Mouse (Mus musculus): Measurements from ENCODE around the gene Rpl31. TPM values are rescaled to one million over a fixed set of nuclear protein-coding genes. Genes with fewer than 3 reads are reported as not detected.
A peak's percentile ranks its signal among the peaks of the same experiment; 100 is the strongest.

The Rpl31 gene
- polyA plus RNA-seq, 1 experiment from 2014 or later: 434 TPM

- no peak for TF ChIP-seq CTCF (IDR thresholded peaks at IDR 0.05; ENCODE audit: low read depth)
- peak; percentile 41 for ATAC-seq
- Histone ChIP-seq H3K4me2 (replicated peaks; ENCODE audit: low read depth) (no peak overlapping the region), H3K9me3 (ENCODE audit: control insufficient read depth) (no peaks in the 10 kb centered on the region), H3K27ac (ENCODE audit: low read depth, low read length) (no peak overlapping the region), H3K4me1 (replicated peaks; ENCODE audit: control insufficient read depth, insufficient read depth, low read length) (no peaks in the 10 kb centered on the region), H3K9ac (ENCODE audit: low read depth, low read length) (no peak overlapping the region), H3K4me3 (ENCODE audit: low read depth, low read length) (no peak overlapping the region), H3K27me3 (replicated peaks; ENCODE audit: control insufficient read depth, insufficient read depth, low read length) (no peaks in the 10 kb centered on the region), H3K36me3 (ENCODE audit: control insufficient read depth, insufficient read depth) (peaks cover 7% of the 10 kb centered on the region; the same call in 1 of the 2 replicates)
- 49% methylated on average over 7 of the region's 7 CpGs for WGBS
Measured at GRCm38 (mm10) chr1:39330857-39331594, 36.6 kb upstream of the Rpl31 start.

DNA sequence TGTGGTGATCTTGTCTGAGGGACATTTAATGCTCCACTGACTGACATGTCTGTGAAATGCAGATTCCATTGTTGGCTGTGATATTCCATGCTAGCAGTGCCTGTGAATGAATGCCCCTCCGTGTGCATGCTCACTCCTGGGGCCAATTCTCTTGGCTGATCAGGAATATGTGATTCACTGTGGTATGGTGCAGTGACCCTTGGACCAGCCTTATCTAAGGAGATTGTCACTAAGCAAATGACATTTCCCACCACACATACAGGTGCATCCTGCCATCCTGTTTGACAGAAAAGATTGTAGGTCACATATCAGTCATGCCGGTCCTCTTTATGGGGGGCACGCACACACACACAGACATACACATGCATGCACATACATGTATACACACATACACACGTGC is 35.2 kb upstream of the Rpl31 start:
- Histone ChIP-seq H3K27me3 (replicated peaks; ENCODE audit: control insufficient read depth, insufficient read depth, low read length) (no peaks in the 10 kb centered on the region), H3K4me1 (replicated peaks; ENCODE audit: control insufficient read depth, insufficient read depth, low read length) (no peaks in the 10 kb centered on the region), H3K36me3 (ENCODE audit: control insufficient read depth, insufficient read depth) (peaks cover 7% of the 10 kb centered on the region; the same call in 1 of the 2 replicates), H3K9ac (ENCODE audit: low read depth, low read length) (no peak overlapping the region), H3K27ac (ENCODE audit: low read depth, low read length) (no peak overlapping the region), H3K9me3 (ENCODE audit: control insufficient read depth) (no peaks in the 10 kb centered on the region), H3K4me3 (ENCODE audit: low read depth, low read length) (no peak overlapping the region), H3K4me2 (replicated peaks; ENCODE audit: low read depth) (no peak overlapping the region)
- 47% methylated on average over 4 of the region's 4 CpGs for WGBS
- TF ChIP-seq CTCF (IDR thresholded peaks at IDR 0.05; ENCODE audit: low read depth): no peak
- ATAC-seq: peak; percentile 67

GRCm38 (mm10) chr1:39335561-39336196 is 32.0 kb upstream of the Rpl31 start:
- no peak for TF ChIP-seq CTCF (IDR thresholded peaks at IDR 0.05; ENCODE audit: low read depth)
- ATAC-seq: no peak
- no peak overlapping the region for H3K4me2 ChIP-seq (replicated peaks; ENCODE audit: low read depth)
- H3K9ac ChIP-seq (ENCODE audit: low read depth, low read length): no peak overlapping the region
- H3K9me3 ChIP-seq (ENCODE audit: control insufficient read depth): no peaks in the 10 kb centered on the region
- no peaks in the 10 kb centered on the region for H3K27me3 ChIP-seq (replicated peaks; ENCODE audit: control insufficient read depth, insufficient read depth, low read length)
- WGBS: 37% methylated on average over 15 of the region's 15 CpGs
- peaks cover 7% of the 10 kb centered on the region for H3K36me3 ChIP-seq (ENCODE audit: control insufficient read depth, insufficient read depth)
- H3K4me1 ChIP-seq (replicated peaks; ENCODE audit: control insufficient read depth, insufficient read depth, low read length): no peaks in the 10 kb centered on the region
- H3K27ac ChIP-seq (ENCODE audit: low read depth, low read length): no peak overlapping the region
- no peak overlapping the region for H3K4me3 ChIP-seq (ENCODE audit: low read depth, low read length)

- Histone ChIP-seq H3K9ac (ENCODE audit: low read depth, low read length) (no peak overlapping the region), H3K4me1 (replicated peaks; ENCODE audit: control insufficient read depth, insufficient read depth, low read length) (no peaks in the 10 kb centered on the region), H3K4me2 (replicated peaks; ENCODE audit: low read depth) (no peak overlapping the region), H3K4me3 (ENCODE audit: low read depth, low read length) (no peak overlapping the region), H3K27ac (ENCODE audit: low read depth, low read length) (no peak overlapping the region), H3K36me3 (ENCODE audit: control insufficient read depth, insufficient read depth) (peaks cover 7% of the 10 kb centered on the region), H3K27me3 (replicated peaks; ENCODE audit: control insufficient read depth, insufficient read depth, low read length) (no peaks in the 10 kb centered on the region), H3K9me3 (ENCODE audit: control insufficient read depth) (no peaks in the 10 kb centered on the region)
- ATAC-seq: no peak
- TF ChIP-seq CTCF (IDR thresholded peaks at IDR 0.05; ENCODE audit: low read depth): no peak
- WGBS: 90% methylated on average over 8 of the region's 8 CpGs
Measured at GRCm38 (mm10) chr1:39336788-39337187, 30.9 kb upstream of the Rpl31 start.

DNA sequence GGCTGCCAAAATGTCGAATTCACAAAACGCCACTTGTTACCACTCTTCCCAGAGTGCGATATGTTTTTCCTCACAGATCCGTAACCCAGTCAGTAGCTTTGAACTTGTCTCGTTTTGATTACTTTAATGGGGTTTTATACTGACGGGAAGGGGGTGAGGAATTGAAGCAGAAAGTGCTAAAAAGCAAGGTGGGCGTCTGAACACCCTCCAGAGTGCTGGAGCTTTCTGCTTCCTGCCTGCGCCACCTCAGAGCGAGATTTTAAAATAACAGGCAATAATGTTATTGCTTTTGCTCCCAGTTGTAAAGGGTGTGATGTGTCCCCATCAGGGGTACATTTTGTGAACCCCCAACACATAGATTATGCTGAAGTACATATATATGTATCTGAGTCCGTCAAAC is 28.8 kb upstream of the Rpl31 start:
- WGBS: 81% methylated on average over 10 of the region's 10 CpGs

DNA sequence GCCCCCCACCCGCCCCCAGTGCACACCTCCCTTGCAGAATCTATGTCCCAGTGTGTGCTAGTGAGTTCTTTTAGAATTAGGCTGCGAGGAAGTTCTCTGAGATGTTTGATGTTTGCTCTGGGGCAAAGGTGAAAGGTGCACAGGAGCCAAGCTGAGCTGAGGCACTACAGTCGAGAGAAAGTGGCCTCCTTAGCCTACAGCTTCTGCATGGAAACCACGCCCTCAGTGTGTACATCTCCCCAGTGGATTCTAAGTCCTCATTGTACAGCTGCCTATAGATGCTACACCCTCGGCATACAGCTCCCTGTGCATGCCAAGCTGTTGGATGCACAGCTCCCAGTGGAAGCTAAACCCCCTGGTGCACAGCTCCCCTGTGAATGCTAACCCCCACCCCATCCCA is 28.2 kb upstream of the Rpl31 start:
- H3K27ac ChIP-seq (ENCODE audit: low read depth, low read length): no peak overlapping the region
- peaks cover 3% of the 10 kb centered on the region for H3K36me3 ChIP-seq (ENCODE audit: control insufficient read depth, insufficient read depth)
- no peak overlapping the region for H3K4me3 ChIP-seq (ENCODE audit: low read depth, low read length)
- H3K9me3 ChIP-seq (ENCODE audit: control insufficient read depth): no peaks in the 10 kb centered on the region
- H3K27me3 ChIP-seq (replicated peaks; ENCODE audit: control insufficient read depth, insufficient read depth, low read length): no peaks in the 10 kb centered on the region
- H3K9ac ChIP-seq (ENCODE audit: low read depth, low read length): no peak overlapping the region
- no peak for TF ChIP-seq CTCF (IDR thresholded peaks at IDR 0.05; ENCODE audit: low read depth)
- no peaks in the 10 kb centered on the region for H3K4me1 ChIP-seq (replicated peaks; ENCODE audit: control insufficient read depth, insufficient read depth, low read length)
- peak; percentile 50; the same call in 1 of the 2 replicates for ATAC-seq
- no peak overlapping the region for H3K4me2 ChIP-seq (replicated peaks; ENCODE audit: low read depth)
- 26% methylated on average over 5 of the region's 5 CpGs for WGBS

More for the DNA sequence above, 28.8 kb upstream of the Rpl31 start:
- no peaks in the 10 kb centered on the region for H3K4me1 ChIP-seq (replicated peaks; ENCODE audit: control insufficient read depth, insufficient read depth, low read length)
- H3K4me3 ChIP-seq (ENCODE audit: low read depth, low read length): no peak overlapping the region
- no peak overlapping the region for H3K9ac ChIP-seq (ENCODE audit: low read depth, low read length)
- H3K27ac ChIP-seq (ENCODE audit: low read depth, low read length): no peak overlapping the region
- no peak for ATAC-seq
- peaks cover 7% of the 10 kb centered on the region for H3K36me3 ChIP-seq (ENCODE audit: control insufficient read depth, insufficient read depth)
- H3K27me3 ChIP-seq (replicated peaks; ENCODE audit: control insufficient read depth, insufficient read depth, low read length): no peaks in the 10 kb centered on the region
- no peaks in the 10 kb centered on the region for H3K9me3 ChIP-seq (ENCODE audit: control insufficient read depth)
- H3K4me2 ChIP-seq (replicated peaks; ENCODE audit: low read depth): no peak overlapping the region
- TF ChIP-seq CTCF (IDR thresholded peaks at IDR 0.05; ENCODE audit: low read depth): no peak
